Comparison of ENCODE assay signal across 8 mouse cellular contexts in the genomic region with DNA sequence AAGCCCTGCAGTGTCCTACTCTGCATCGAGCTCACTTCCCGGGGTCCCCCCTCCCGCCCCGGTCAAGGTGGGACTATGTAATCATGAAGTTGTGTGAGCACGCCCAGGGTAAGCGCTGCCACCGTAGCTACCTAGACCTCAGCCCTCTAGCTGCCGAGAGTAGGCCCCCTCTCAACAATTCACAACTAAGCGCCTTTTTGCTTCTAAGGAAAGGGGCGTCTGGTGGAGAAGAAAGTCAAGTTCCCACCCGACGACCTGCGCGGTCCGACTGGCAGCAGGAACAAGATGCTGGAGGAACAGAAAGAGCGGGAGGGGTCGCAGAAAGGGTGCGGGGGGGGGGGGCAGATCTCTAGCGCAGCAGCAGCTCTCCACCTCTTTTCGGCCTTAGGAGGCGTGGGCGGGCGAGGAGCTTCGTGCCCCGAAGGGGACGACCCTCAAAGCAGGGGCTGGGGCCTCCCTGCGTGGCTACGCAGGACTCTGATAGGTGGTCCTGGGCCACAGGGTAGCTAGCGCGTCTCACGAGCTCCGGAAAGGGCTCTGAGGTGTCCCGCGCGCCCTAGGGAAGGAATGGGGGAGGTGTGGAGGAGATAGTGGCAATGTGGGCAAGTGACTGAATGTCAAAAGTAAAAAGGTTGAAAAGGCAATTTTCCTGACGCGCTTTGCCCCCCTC. TPM values are rescaled to one million over a fixed set of nuclear protein-coding genes. Genes with fewer than 3 reads are reported as not detected.
A peak's percentile ranks its signal among the peaks of the same experiment; 100 is the strongest.
DNase-seq lines count a peak whose midpoint lies in the region; ATAC-seq and TF ChIP-seq lines count a peak whose summit lies in the region.

No protein-coding gene starts in this region.

- WGBS in embryonic facial prominence, embryonic 15.5 days = 4% methylated on average over 37 of the region's 37 CpGs
- 11% methylated on average over 37 of the region's 37 CpGs for WGBS in intestine, embryonic 15.5 days
- 6% methylated on average over 37 of the region's 37 CpGs for WGBS in liver, postnatal 0 days (ENCODE audit: insufficient replicate concordance)
- 7% methylated on average over 35 of the region's 37 CpGs for WGBS in stomach, embryonic 16.5 days

- peak; percentile 36 for DNase-seq in kidney, adult 11 months
- no peak for DNase-seq in kidney, adult 9 months
- DNase-seq in liver, postnatal 0 days = no peak
- no peak for DNase-seq in gastrocnemius, postnatal 25 days
- DNase-seq in cerebellum, postnatal 4 days (ENCODE audit: low spot score in 2 of 2) = no peak

- H3K4me3 ChIP-seq in embryonic facial prominence, embryonic 15.5 days (replicated peaks) = peak overlapping the region; percentile 38
- peak overlapping the region; percentile 36 for H3K4me3 ChIP-seq in intestine, embryonic 15.5 days (replicated peaks)
- H3K4me3 ChIP-seq in liver, postnatal 0 days (ENCODE audit: low read depth, low read length) = peak overlapping the region; percentile 37
- H3K4me3 ChIP-seq in stomach, embryonic 16.5 days (replicated peaks; ENCODE audit: low read length) = peak overlapping the region; percentile 52

- no peak overlapping the region for H3K9ac ChIP-seq in embryonic facial prominence, embryonic 15.5 days
- peak overlapping the region; percentile 45 for H3K9ac ChIP-seq in intestine, embryonic 15.5 days
- peak overlapping the region; percentile 34; the same call in 1 of the 2 replicates for H3K9ac ChIP-seq in liver, postnatal 0 days (replicated peaks)
- H3K9ac ChIP-seq in stomach, embryonic 16.5 days (ENCODE audit: low read length) = peak overlapping the region; percentile 81

- no peak overlapping the region for H3K27ac ChIP-seq in embryonic facial prominence, embryonic 15.5 days (replicated peaks)
- no peak overlapping the region; the same call in 1 of the 2 replicates for H3K27ac ChIP-seq in intestine, embryonic 15.5 days
- H3K27ac ChIP-seq in liver, postnatal 0 days (ENCODE audit: low read depth) = peak overlapping the region; percentile 40; the same call in 1 of the 2 replicates
- H3K27ac ChIP-seq in stomach, embryonic 16.5 days (ENCODE audit: low read length) = peak overlapping the region; percentile 75

- peaks cover 63% of the 10 kb centered on the region for H3K27me3 ChIP-seq in embryonic facial prominence, embryonic 15.5 days
- peaks cover 23% of the 10 kb centered on the region for H3K27me3 ChIP-seq in intestine, embryonic 15.5 days (replicated peaks)
- H3K27me3 ChIP-seq in liver, postnatal 0 days (ENCODE audit: insufficient read depth, low read length) = peaks cover 34% of the 10 kb centered on the region
- no peaks in the 10 kb centered on the region for H3K27me3 ChIP-seq in stomach, embryonic 16.5 days (ENCODE audit: control insufficient read depth, insufficient read depth, low read length)

- H3K9me3 ChIP-seq in embryonic facial prominence, embryonic 15.5 days (replicated peaks) = no peaks in the 10 kb centered on the region
- H3K9me3 ChIP-seq in intestine, embryonic 15.5 days = no peaks in the 10 kb centered on the region
- no peaks in the 10 kb centered on the region for H3K9me3 ChIP-seq in liver, postnatal 0 days (ENCODE audit: low read length)
- no peaks in the 10 kb centered on the region for H3K9me3 ChIP-seq in stomach, embryonic 16.5 days (replicated peaks; ENCODE audit: control insufficient read depth, low read length)

- no peaks in the 10 kb centered on the region for H3K36me3 ChIP-seq in embryonic facial prominence, embryonic 15.5 days
- no peaks in the 10 kb centered on the region for H3K36me3 ChIP-seq in intestine, embryonic 15.5 days
- no peaks in the 10 kb centered on the region for H3K36me3 ChIP-seq in liver, postnatal 0 days (replicated peaks; ENCODE audit: insufficient read depth, low read length)
- no peaks in the 10 kb centered on the region for H3K36me3 ChIP-seq in stomach, embryonic 16.5 days (ENCODE audit: control insufficient read depth, insufficient read depth, low read length)

- H3K4me2 ChIP-seq in embryonic facial prominence, embryonic 15.5 days (replicated peaks) = peak overlapping the region; percentile 59
- H3K4me2 ChIP-seq in intestine, embryonic 15.5 days (replicated peaks) = peak overlapping the region; percentile 86
- H3K4me2 ChIP-seq in liver, postnatal 0 days (ENCODE audit: low read depth, low read length) = peak overlapping the region; percentile 69
- H3K4me2 ChIP-seq in stomach, embryonic 16.5 days (ENCODE audit: low read depth, low read length) = peak overlapping the region; percentile 86

- TF ChIP-seq EP300 in liver, postnatal 0 days (IDR thresholded peaks at IDR 0.05; ENCODE audit: low read depth) = no peak

- H3K4me1 ChIP-seq in embryonic facial prominence, embryonic 15.5 days = peaks cover 24% of the 10 kb centered on the region
- peaks cover 13% of the 10 kb centered on the region for H3K4me1 ChIP-seq in intestine, embryonic 15.5 days (replicated peaks)
- H3K4me1 ChIP-seq in liver, postnatal 0 days (ENCODE audit: insufficient read depth) = peaks cover 5% of the 10 kb centered on the region
- peaks cover 7% of the 10 kb centered on the region for H3K4me1 ChIP-seq in stomach, embryonic 16.5 days (ENCODE audit: control insufficient read depth, insufficient read depth, low read length)

- no peak for TF ChIP-seq CTCF in liver, postnatal 0 days (IDR thresholded peaks at IDR 0.05; ENCODE audit: low read depth)

- ATAC-seq in embryonic facial prominence, embryonic 15.5 days (ENCODE audit: insufficient number of reproducible peaks, low FRiP score, low TSS enrichment, low read depth) = peak; percentile 13; the same call in 1 of the 2 replicates
- ATAC-seq in intestine, embryonic 15.5 days = no peak
- ATAC-seq in liver, postnatal 0 days = no peak; the same call in 1 of the 2 replicates
- 0 out of 2 replicates have a peak, but pooled peaks have one; percentile 26 for ATAC-seq in stomach, embryonic 16.5 days (ENCODE audit: insufficient read depth, low FRiP score)

RNA-seq across cellular contexts. Expression of gene Nr2f2, which starts 2.7 kb away (rescaled TPM):
- polyA plus RNA-seq in embryonic facial prominence, embryonic 15.5 days (2015; fragmentation: Nextera tagmentation; extraction: Ambion mirVana) = 32.3 and 35.6 TPM in 2 replicates
- 39.4 and 46.3 TPM in 2 replicates for polyA plus RNA-seq in intestine, embryonic 15.5 days (2015; fragmentation: Nextera tagmentation; extraction: Ambion mirVana)
- 12.3 and 14.7 TPM in 2 replicates for polyA plus RNA-seq in liver, postnatal 0 days (2015; fragmentation: Nextera tagmentation; extraction: Ambion mirVana)
- polyA plus RNA-seq in stomach, embryonic 16.5 days (2015; fragmentation: Nextera tagmentation; extraction: Ambion mirVana) = 52.5 and 64.6 TPM in 2 replicates
- total RNA-seq in gastrocnemius, postnatal 25 days (2021) = 10 to 100 TPM; 15.1 to 21.7 TPM

Comparison
In these comparisons a context has a peak if more than half of its experiments do, and no peak if none do; other contexts are left out.
1. ATAC-seq: peak in embryonic facial prominence, embryonic 15.5 days (single experiment) and stomach, embryonic 16.5 days (single experiment); none in intestine, embryonic 15.5 days (single experiment) and liver, postnatal 0 days (single experiment).
2. H3K27ac ChIP-seq: peak in liver, postnatal 0 days (single experiment) and stomach, embryonic 16.5 days (single experiment); none in embryonic facial prominence, embryonic 15.5 days (single experiment) and intestine, embryonic 15.5 days (single experiment).
3. Peak in every context shown above with its lines, with median percentiles within 50 percentile points of each other: H3K4me2 ChIP-seq and H3K4me3 ChIP-seq.